Mouse (Mus musculus) stomach, postnatal 0 days (tissue): ENCODE data around the gene Pkhd1. TPM values are rescaled to one million over a fixed set of nuclear protein-coding genes. Genes with fewer than 3 reads are reported as not detected.
A peak's percentile ranks its signal among the peaks of the same experiment; 100 is the strongest.

Experiments
- ATAC-seq: fragments of 200-750 bp; cut with Nextera tagmentation; 2 replicates; pipeline ENCODE4 v1.8.0; 2017; ENCODE audit not compliant: low FRiP score, low TSS enrichment
- DNase-seq: peaks from one replicate; pipeline ENCODE4 v3.0.0-alpha.2; 2016; ENCODE audit warnings: low spot score
- H3K27ac ChIP-seq: fragments of 300-500 bp; sonication (generic); replicated peaks from 2 replicates; pipeline ENCODE4 v1.5.1; 2014; ENCODE audit warnings: mild to moderate bottlenecking, control low read depth
- H3K27me3 ChIP-seq: fragments of 300-500 bp; sonication (generic); 2 replicates; pipeline ENCODE4 v1.6.1; 2014; ENCODE audit warnings: low read length; ENCODE audit not compliant: control insufficient read depth, insufficient read depth
- H3K36me3 ChIP-seq: fragments of 300-500 bp; sonication (generic); 2 replicates; pipeline ENCODE4 v1.6.1; 2014; ENCODE audit warnings: low read length, mixed read lengths; ENCODE audit not compliant: control insufficient read depth, insufficient read depth
- H3K4me1 ChIP-seq: fragments of 300-500 bp; sonication (generic); replicated peaks from 2 replicates; pipeline ENCODE4 v1.6.1; 2014; ENCODE audit warnings: antibody characterized with exemption; ENCODE audit not compliant: control insufficient read depth, insufficient read depth
- H3K4me2 ChIP-seq: fragments of 300-500 bp; sonication (generic); replicated peaks from 2 replicates; pipeline ENCODE4 v1.6.1; 2014; ENCODE audit warnings: low read depth, mild to moderate bottlenecking, control low read depth, moderate library complexity
- H3K4me3 ChIP-seq: fragments of 300-500 bp; sonication (generic); 2 replicates; pipeline ENCODE4 v1.5.1; 2014; ENCODE audit warnings: low read depth, low read length, control low read depth
- H3K9ac ChIP-seq: fragments of 300-500 bp; sonication (generic); 2 replicates; pipeline ENCODE4 v1.6.1; 2014; ENCODE audit warnings: mild to moderate bottlenecking, low read length, control low read depth, mixed read lengths
- H3K9me3 ChIP-seq: fragments of 300-500 bp; sonication (generic); 2 replicates; pipeline ENCODE4 v1.6.1; 2016; ENCODE audit warnings: low read length; ENCODE audit not compliant: control insufficient read depth
- CTCF ChIP-seq: IDR thresholded peaks from 2 replicates; pipeline ENCODE4 v1.5.1; 2016; ENCODE audit warnings: antibody characterized with exemption, low read depth, mild to moderate bottlenecking, moderate library complexity
- EP300 ChIP-seq: optimal IDR thresholded peaks from 2 replicates; pipeline ENCODE3; 2016; ENCODE audit warnings: antibody characterized with exemption
- WGBS: fragments of 180-500 bp; shearing (Covaris S2); extraction: QIAGEN DNeasy Blood & Tissue Kit; methylation state at CpG from one replicate; pipeline ENCODE4 v1.1.7; 2014; 5-methylcytosine and 5-hydroxymethylcytosine counted together
- polyA plus RNA-seq: library from polyadenylated mRNA; unstranded; fragments of >200 nt; fragmentation: Nextera tagmentation; extraction: Ambion mirVana; gene quantifications from 2 replicates; pipeline ENCODE4 v1.2.1, GENCODE M21; 2015

Pkhd1 gene
- polyA plus RNA-seq = 0.39 and 0.57 TPM in 2 replicates

DNA sequence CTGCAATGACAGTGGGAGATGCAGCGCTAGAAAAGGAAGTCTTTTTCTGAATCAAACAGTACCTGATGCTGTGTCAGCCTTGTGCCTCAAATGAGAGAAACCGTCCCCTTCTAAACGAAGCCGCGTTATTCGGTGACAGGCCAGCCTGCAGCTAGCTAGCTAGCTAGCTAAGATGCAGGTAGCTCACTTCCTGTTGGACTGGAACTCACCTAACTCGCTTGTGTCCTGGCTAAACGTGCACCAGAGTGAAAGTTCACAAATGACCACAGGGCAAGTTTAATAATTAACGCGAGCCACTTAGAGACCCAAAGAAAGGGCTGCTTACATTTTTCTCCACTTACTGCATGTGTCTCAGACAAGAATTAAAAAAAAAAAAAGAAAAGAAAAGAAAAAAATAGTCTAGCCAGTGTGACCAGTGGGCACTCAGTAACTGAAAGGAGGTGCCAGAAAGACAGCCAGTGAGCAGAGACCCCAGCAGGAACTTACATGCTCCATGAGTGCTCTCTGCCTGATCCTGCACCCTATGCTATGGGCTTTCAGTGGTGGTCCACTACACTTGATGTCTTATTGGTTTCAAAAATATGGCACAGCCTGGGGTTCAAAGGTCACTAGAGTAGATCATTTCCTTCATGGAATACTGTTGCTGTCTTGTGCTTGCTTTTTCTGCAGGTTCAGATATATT is at the start of gene Pkhd1:
Gene Pkhd1, minus strand, starts transcription at position 216 of the 682 bp plus-strand sequence.
- Histone ChIP-seq H3K4me2 (peak within 1 kb of the TSS; percentile 42), H3K36me3 (no peaks in the 10 kb centered on the region), H3K4me3 (peak within 1 kb of the TSS; percentile 10; the same call in 1 of the 2 replicates), H3K9me3 (no peaks in the 10 kb centered on the region), H3K4me1 (no peaks in the 10 kb centered on the region), H3K27ac (peak within 1 kb of the TSS; percentile 56; the same call in 1 of the 2 replicates), H3K9ac (no peak within 1 kb of the TSS), H3K27me3 (no peaks in the 10 kb centered on the region)
- DNase-seq (peak; percentile 53), ATAC-seq (peak; percentile 85)
- 55% methylated on average over 10 of the region's 10 CpGs for WGBS
- TF ChIP-seq EP300 (no peak), CTCF (no peak)

DNA sequence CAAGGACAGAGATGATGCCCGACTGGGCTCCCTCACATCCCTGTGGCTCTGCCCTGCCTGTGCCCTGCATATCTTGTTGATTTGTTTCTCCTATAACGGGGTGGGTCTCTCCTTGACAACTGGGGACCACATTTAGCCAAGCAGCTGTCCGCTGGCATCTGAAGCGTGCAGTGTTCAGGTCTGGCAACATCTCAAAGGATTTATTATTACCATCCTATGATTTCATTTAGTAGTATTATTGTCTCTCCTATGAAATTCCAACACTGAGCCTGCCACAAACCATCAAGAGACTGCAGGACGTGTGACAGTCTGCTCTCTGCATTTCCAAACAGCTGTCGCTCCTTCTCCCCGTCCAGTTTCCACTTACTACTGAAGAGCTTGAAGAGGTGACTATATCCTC is 49.7 kb upstream of the Pkhd1 start:
- TF ChIP-seq EP300 (no peak), CTCF (no peak)
- Histone ChIP-seq H3K9me3 (no peaks in the 10 kb centered on the region), H3K4me2 (no peak overlapping the region), H3K27me3 (no peaks in the 10 kb centered on the region), H3K4me3 (no peak overlapping the region), H3K4me1 (no peaks in the 10 kb centered on the region), H3K27ac (no peak overlapping the region), H3K9ac (no peak overlapping the region), H3K36me3 (no peaks in the 10 kb centered on the region)
- 73% methylated on average over 7 of the region's 7 CpGs for WGBS
- DNase-seq (no peak), ATAC-seq (no peak)

DNA sequence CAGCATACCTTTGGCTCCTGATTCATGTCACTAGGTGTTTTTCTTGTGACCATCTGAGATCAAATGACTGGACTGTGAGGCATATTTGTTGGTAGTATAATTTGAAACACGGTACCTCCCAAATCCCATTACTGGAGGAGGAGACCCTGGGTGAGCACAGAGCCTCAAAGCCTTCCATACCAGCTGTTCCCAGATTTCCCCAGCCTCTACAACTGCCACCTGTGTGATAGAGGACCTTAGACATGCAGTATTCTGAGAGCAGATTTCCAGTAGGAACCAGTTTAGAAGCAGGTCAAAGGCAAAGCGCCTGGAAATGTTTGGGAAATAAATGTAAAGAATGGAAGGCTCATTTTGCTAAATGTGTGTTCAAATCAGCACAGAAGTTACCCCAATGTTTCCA is 48.4 kb upstream of the Pkhd1 start:
- no peak overlapping the region for H3K27ac ChIP-seq
- no peaks in the 10 kb centered on the region for H3K9me3 ChIP-seq
- H3K4me1 ChIP-seq = no peaks in the 10 kb centered on the region
- no peak overlapping the region for H3K9ac ChIP-seq
- WGBS = 77% methylated on average over 2 of the region's 2 CpGs
- no peak for TF ChIP-seq EP300
- no peak for TF ChIP-seq CTCF
- no peaks in the 10 kb centered on the region for H3K27me3 ChIP-seq
- no peaks in the 10 kb centered on the region for H3K36me3 ChIP-seq
- no peak overlapping the region for H3K4me2 ChIP-seq
- no peak overlapping the region for H3K4me3 ChIP-seq
- ATAC-seq = no peak
- no peak for DNase-seq

DNA sequence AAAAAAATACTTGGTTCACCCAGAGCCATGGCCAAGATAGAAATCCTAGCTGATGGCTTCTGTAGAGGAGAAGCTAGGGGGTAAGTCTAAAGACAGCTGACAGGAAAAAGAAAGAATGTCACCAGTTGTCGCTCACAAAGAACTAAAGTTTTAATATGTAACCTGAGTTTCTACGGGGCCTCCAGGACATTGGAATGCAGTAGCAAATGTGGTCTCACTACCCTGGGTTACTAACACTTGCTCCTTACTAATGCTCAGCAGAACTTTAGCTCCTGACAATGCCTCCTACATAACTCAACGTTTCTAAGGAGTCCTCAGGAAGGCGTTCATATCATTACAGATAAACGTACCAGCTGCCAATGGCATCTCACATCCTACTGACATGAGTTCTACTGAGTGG is 37.2 kb upstream of the Pkhd1 start:
- Histone ChIP-seq H3K4me3 (no peak overlapping the region), H3K4me2 (no peak overlapping the region), H3K27me3 (no peaks in the 10 kb centered on the region), H3K36me3 (no peaks in the 10 kb centered on the region), H3K9me3 (no peaks in the 10 kb centered on the region), H3K27ac (no peak overlapping the region), H3K9ac (no peak overlapping the region), H3K4me1 (no peaks in the 10 kb centered on the region)
- DNase-seq (no peak), ATAC-seq (no peak)
- TF ChIP-seq EP300 = no peak
- no peak for TF ChIP-seq CTCF
- WGBS = 57% methylated on average over 5 of the region's 5 CpGs

DNA sequence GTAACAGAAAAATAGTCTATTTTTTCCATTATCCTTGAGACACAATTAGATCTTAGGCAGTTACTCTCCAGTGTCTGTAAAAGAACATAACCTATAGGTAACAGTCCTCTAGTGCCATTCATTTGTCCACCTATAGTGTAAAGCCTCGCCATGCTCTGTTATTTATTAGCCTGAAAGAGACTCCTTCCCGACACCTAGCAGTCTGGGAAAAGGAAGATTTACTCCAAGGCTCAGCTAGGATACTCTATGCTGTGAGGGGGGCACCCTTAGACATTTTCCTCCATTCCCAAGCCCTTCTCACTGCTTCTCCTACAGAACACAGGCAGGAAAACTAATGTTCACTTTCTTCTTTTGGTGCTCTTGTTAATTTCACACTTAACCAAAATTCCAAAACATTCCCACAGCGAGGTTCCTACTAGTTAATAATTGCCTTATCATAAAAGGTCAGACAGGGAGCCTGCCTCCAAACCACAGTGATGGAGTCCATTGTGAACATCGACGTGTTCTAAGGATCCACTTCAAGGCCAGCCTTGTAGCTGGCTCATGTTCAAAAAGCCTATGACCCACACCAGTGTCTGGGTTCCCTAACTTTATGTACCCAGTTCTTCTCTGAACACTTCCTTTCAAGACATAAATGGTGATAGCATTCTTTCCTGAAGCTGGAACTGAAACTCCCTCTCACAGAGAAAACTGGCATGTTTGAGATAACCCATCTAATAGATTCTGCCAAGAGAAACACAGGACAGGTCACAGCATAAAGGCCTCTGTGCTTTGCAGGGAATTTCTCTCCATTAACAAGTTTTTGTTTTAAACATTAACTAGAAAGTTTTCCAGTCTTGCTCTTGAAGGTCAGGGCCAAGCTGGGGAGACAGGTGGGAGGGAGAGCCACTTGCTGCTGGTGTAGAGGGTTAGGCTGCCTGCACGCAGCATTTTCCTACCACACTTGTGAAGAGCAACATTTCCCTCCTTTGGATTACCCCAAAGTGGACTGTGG is 35.9 kb upstream of the Pkhd1 start:
- H3K9me3 ChIP-seq = no peaks in the 10 kb centered on the region
- ATAC-seq (no peak), DNase-seq (no peak)
- H3K4me2 ChIP-seq = no peak overlapping the region
- no peaks in the 10 kb centered on the region for H3K36me3 ChIP-seq
- WGBS = 52% methylated on average over 6 of the region's 6 CpGs
- no peaks in the 10 kb centered on the region for H3K27me3 ChIP-seq
- no peak overlapping the region for H3K4me3 ChIP-seq
- no peak for TF ChIP-seq CTCF
- no peak for TF ChIP-seq EP300
- no peaks in the 10 kb centered on the region for H3K4me1 ChIP-seq
- H3K9ac ChIP-seq = no peak overlapping the region
- no peak overlapping the region for H3K27ac ChIP-seq
